Mouse (Mus musculus) layer of hippocampus, adult 2 months (tissue): ENCODE data around the gene Aspdh. TPM values are rescaled to one million over a fixed set of nuclear protein-coding genes. Genes with fewer than 3 reads are reported as not detected.
A peak's percentile ranks its signal among the peaks of the same experiment; 100 is the strongest.

Experiments used
- DNase-seq, 2 experiments: peaks; one replicate each; pipeline ENCODE4 v3.0.0; 2022; ENCODE audit warnings: low spot score in 2 of 2
- H3K27ac ChIP-seq: fragments of 200-600 bp; 2 replicates; pipeline ENCODE4 v1.8.1; 2022
- H3K4me3 ChIP-seq: fragments of 200-600 bp; 2 replicates; pipeline ENCODE4 v1.8.1; 2022; ENCODE audit warnings: mild to moderate bottlenecking
- CTCF ChIP-seq: fragments of 200-600 bp; conservative IDR thresholded peaks from 2 replicates; pipeline ENCODE4 v1.8.1; 2022; ENCODE audit warnings: antibody characterized with exemption, mild to moderate bottlenecking, moderate library complexity
- microRNA-seq, 2 experiments: library from miRNA; unstranded; fragments of <30 nt; microRNA quantifications; one replicate each; pipeline ENCODE4 v1.2.0; 2021
- total RNA-seq, 2 experiments: library from RNA; stranded (reverse); gene quantifications; 2 replicates each; pipeline ENCODE4 v1.2.3; 2021

The Aspdh gene
- total RNA-seq, 2 experiments from 2014 or later, result 12.2 to 18.1 TPM

- no peak for TF ChIP-seq CTCF
- Histone ChIP-seq H3K4me3 (no peak overlapping the region), H3K27ac (no peak overlapping the region)
- no peak for DNase-seq
Observed at GRCm38 (mm10) chr7:44498922-44499321, 33.7 kb downstream of the Aspdh start.

GRCm38 (mm10) chr7:44500046-44500445 lies 34.9 kb downstream of the Aspdh start:
- no peak for DNase-seq
- TF ChIP-seq CTCF, result no peak
- H3K27ac ChIP-seq, result no peak overlapping the region
- no peak overlapping the region for H3K4me3 ChIP-seq

- H3K27ac ChIP-seq, result no peak overlapping the region
- H3K4me3 ChIP-seq, result no peak overlapping the region
- DNase-seq, result peak; percentile 67 to 85
- peak; percentile 76 for TF ChIP-seq CTCF
Observed at GRCm38 (mm10) chr7:44501563-44502115, 36.4 kb downstream of the Aspdh start.

GRCm38 (mm10) chr7:44507491-44507890 lies 42.3 kb downstream of the Aspdh start:
- Histone ChIP-seq H3K27ac (no peak overlapping the region), H3K4me3 (no peak overlapping the region)
- DNase-seq, result no peak
- TF ChIP-seq CTCF, result no peak

Small RNA genes lying within 50 kb of the gene (microRNA-seq; reads per million reads assigned to microRNA genes)
- 9.6 to 11.6 reads per million in 2 experiments for gene Mir7052

Other genes with a start within 250 kb of the Aspdh start
- gene Klk1b5, start 249.4 kb upstream of the Aspdh start, total RNA-seq, result not detected
- not detected for gene Klk1, start 240.0 kb upstream of the Aspdh start, total RNA-seq
- gene Gm36864, start 229.2 kb upstream of the Aspdh start, total RNA-seq, result not detected
- gene 1700028J19Rik, start 218.7 kb upstream of the Aspdh start, total RNA-seq, result under 1 TPM; 0.79 to 0.92 TPM
- 10 to 100 TPM; 87.8 to 90.3 TPM for gene 2410002F23Rik, start 218.7 kb upstream of the Aspdh start, total RNA-seq
- not detected for gene Acp4, start 208.0 kb upstream of the Aspdh start, total RNA-seq
- gene Gm15517, start 203.9 kb upstream of the Aspdh start, total RNA-seq, result not detected
- gene Clec11a, start 158.5 kb upstream of the Aspdh start, total RNA-seq, result 1 to 10 TPM; 3.0 to 3.5 TPM
- gene Shank1, start 155.1 kb upstream of the Aspdh start, total RNA-seq, result 100 to 1,000 TPM; 647 to 698 TPM
- gene Syt3, start 81.3 kb upstream of the Aspdh start, total RNA-seq, result 10 to 100 TPM; 89.4 to 95.9 TPM
- gene 1700008O03Rik, start 79.6 kb upstream of the Aspdh start, total RNA-seq, result 1 to 10 TPM; 3.0 to 3.3 TPM
- gene Lrrc4b, start 36.4 kb upstream of the Aspdh start, total RNA-seq, result 100 to 1,000 TPM; 318 to 334 TPM
- 10 to 100 TPM; 91.3 to 92.0 TPM for gene Josd2, start 2.6 kb downstream of the Aspdh start, total RNA-seq
- gene Emc10, start 31.1 kb downstream of the Aspdh start, total RNA-seq, result 100 to 1,000 TPM; 210 to 220 TPM
- 10 to 100 TPM; 19.3 to 23.4 TPM for gene Fam71e1, start 31.2 kb downstream of the Aspdh start, total RNA-seq
- gene Mybpc2, start 59.3 kb downstream of the Aspdh start, total RNA-seq, result not detected
- under 1 TPM; 0.12 to 0.13 TPM for gene Spib, start 66.7 kb downstream of the Aspdh start, total RNA-seq
- 10 to 100 TPM in 1 of 2 experiments, 1 to 10 TPM in 1; 9.0 to 10.5 TPM for gene Pold1, start 83.5 kb downstream of the Aspdh start, total RNA-seq
- 10 to 100 TPM; 58.2 to 66.7 TPM for gene Nr1h2, start 88.6 kb downstream of the Aspdh start, total RNA-seq
- gene Napsa, start 107.0 kb downstream of the Aspdh start, total RNA-seq, result not detected
- gene Kcnc3, start 125.3 kb downstream of the Aspdh start, total RNA-seq, result 100 to 1,000 TPM; 184 to 186 TPM
- gene Myh14, start 205.5 kb downstream of the Aspdh start, total RNA-seq, result 10 to 100 TPM; 30.4 TPM
- not detected for gene Izumo2, start 243.4 kb downstream of the Aspdh start, total RNA-seq